Mouse (Mus musculus) bone marrow macrophage, adult 2 months (primary cell): ENCODE results near the gene Hps1.

Experiments used
- CTCF ChIP-seq: IDR thresholded peaks from 2 replicates; pipeline ENCODE4 v1.5.1; 2012; ENCODE audit warnings: low read depth, mild to moderate bottlenecking, low read length, moderate library complexity
- POLR2A ChIP-seq: IDR thresholded peaks from 2 replicates; pipeline ENCODE4 v1.6.1; 2012; ENCODE audit warnings: mild to moderate bottlenecking, low read depth, low read length, borderline replicate concordance

DNA sequence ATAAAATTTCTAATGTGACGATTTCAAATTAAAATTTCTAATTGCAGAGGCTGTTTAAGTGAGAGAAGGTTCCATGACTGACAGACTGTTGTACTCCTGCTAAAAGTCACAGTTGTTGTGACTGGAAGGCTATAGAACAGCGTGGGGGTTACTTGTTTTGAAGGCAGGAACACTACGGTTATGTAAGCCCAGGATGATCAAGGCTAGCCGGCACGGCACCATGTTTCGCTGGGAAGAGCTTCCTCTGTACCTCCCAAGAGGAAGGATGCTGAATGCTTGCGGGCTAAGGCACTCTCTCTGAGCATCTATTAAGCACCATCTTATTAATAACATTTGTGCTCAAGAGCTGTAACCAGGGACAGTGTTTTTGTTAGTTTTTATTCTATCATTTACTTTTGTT lies 63.3 kb downstream of the Hps1 start:
- TF ChIP-seq CTCF (no peak), POLR2A (no peak)
